Mouse (Mus musculus) megakaryocyte, adult 5-6 weeks (primary cell): ENCODE data around the gene Dcaf12. TPM values are rescaled to one million over a fixed set of nuclear protein-coding genes. Genes with fewer than 3 reads are reported as not detected.

Experiments
- ATAC-seq: 2 replicates; pipeline ENCODE4 v1.8.0; 2016; ENCODE audit warnings: mild to moderate bottlenecking, inconsistent platforms; ENCODE audit not compliant: poor library complexity, severe bottlenecking
- total RNA-seq, 2 experiments: library from RNA; stranded (forward) in 1 of 2; stranded (reverse) in 1 of 2; fragments of 153-499, 151-499 nt in 1 of 2; fragments of 221-1000, 200-1000 nt in 1 of 2; gene quantifications; 2 replicates each; pipeline versions ENCODE4 v1.2.3 to v1.2.4; 2015 to 2017

The Dcaf12 gene
- total RNA-seq, 2 experiments from 2014 or later, result 46.9 to 52.9 TPM

GRCm38 (mm10) chr4:41253756-41254155 lies 60.9 kb downstream of the Dcaf12 start:
- ATAC-seq, result no peak

DNA sequence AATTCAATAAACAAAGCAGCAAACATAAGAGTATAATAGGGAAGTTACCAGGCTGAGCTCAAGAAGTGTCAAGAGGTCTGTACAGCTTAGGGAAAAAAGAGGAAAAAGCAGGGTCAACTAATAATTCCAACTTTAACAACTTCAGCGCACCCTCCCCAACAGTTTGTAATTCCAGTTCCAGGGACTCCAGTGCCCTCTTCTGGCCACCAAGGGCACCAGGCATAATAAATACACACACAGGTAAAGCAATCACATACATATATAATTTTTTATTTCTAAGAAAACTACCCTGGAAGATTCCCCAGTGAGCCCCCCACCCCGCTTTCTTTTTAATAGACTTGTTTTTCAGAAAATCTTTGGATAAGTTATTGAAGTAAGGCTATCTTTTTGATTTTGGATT lies 69.3 kb downstream of the Dcaf12 start:
- no peak for ATAC-seq

Other genes starting within 250 kb of the Dcaf12 start
- not detected in 2 replicates for gene Aqp3, start 216.7 kb downstream of the Dcaf12 start, total RNA-seq (2015)
- 0.07 and 0.45 TPM in 2 replicates for gene Aqp3, start 216.7 kb downstream of the Dcaf12 start, total RNA-seq (2017)
- 9.2 and 10.0 TPM in 2 replicates for gene Nol6, start 190.4 kb downstream of the Dcaf12 start, total RNA-seq (2015)
- 8.2 and 13.4 TPM in 2 replicates for gene Nol6, start 190.4 kb downstream of the Dcaf12 start, total RNA-seq (2017)
- gene Ube2r2, start 179.1 kb downstream of the Dcaf12 start, total RNA-seq (2015), result 145 and 156 TPM in 2 replicates
- gene Ube2r2, start 179.1 kb downstream of the Dcaf12 start, total RNA-seq (2017), result 34.4 and 41.3 TPM in 2 replicates
- 26.1 and 35.6 TPM in 2 replicates for gene Ubap2, start 39.7 kb downstream of the Dcaf12 start, total RNA-seq (2015)
- 11.3 and 12.3 TPM in 2 replicates for gene Ubap2, start 39.7 kb downstream of the Dcaf12 start, total RNA-seq (2017)
- 49.9 and 51.2 TPM in 2 replicates for gene Ubap1, start 34.1 kb upstream of the Dcaf12 start, total RNA-seq (2015)
- gene Ubap1, start 34.1 kb upstream of the Dcaf12 start, total RNA-seq (2017), result 43.6 and 47.6 TPM in 2 replicates
- gene Kif24, start 150.0 kb upstream of the Dcaf12 start, total RNA-seq (2015), result 10.7 and 16.0 TPM in 2 replicates
- 7.0 and 9.7 TPM in 2 replicates for gene Kif24, start 150.0 kb upstream of the Dcaf12 start, total RNA-seq (2017)
- 13.8 and 24.0 TPM in 2 replicates for gene Nudt2, start 150.3 kb upstream of the Dcaf12 start, total RNA-seq (2015)
- 19.6 and 20.9 TPM in 2 replicates for gene Nudt2, start 150.3 kb upstream of the Dcaf12 start, total RNA-seq (2017)
- gene AI464131, start 188.2 kb upstream of the Dcaf12 start, total RNA-seq (2015), result 0.04 TPM in 1 of 2 replicates, not detected in the other
- gene AI464131, start 188.2 kb upstream of the Dcaf12 start, total RNA-seq (2017), result 0.07 TPM in 1 of 2 replicates, not detected in the other
- gene 1110017D15Rik, start 202.4 kb upstream of the Dcaf12 start, total RNA-seq (2015), result not detected in 2 replicates
- not detected in 2 replicates for gene 1110017D15Rik, start 202.4 kb upstream of the Dcaf12 start, total RNA-seq (2017)